Mouse (Mus musculus) T-helper 2 cell (primary cell): ENCODE measurements around the gene Slc25a1.

Source experiments
- in situ Hi-C: fragments of 300-600 bp; cut with MboI, MseI; formaldehyde crosslinking; loops from one replicate; pipeline ENCODE4 v1.15.1; 2025; ENCODE audit warnings: high pct_unique_total_duplicates

The Slc25a1 gene

DNA sequence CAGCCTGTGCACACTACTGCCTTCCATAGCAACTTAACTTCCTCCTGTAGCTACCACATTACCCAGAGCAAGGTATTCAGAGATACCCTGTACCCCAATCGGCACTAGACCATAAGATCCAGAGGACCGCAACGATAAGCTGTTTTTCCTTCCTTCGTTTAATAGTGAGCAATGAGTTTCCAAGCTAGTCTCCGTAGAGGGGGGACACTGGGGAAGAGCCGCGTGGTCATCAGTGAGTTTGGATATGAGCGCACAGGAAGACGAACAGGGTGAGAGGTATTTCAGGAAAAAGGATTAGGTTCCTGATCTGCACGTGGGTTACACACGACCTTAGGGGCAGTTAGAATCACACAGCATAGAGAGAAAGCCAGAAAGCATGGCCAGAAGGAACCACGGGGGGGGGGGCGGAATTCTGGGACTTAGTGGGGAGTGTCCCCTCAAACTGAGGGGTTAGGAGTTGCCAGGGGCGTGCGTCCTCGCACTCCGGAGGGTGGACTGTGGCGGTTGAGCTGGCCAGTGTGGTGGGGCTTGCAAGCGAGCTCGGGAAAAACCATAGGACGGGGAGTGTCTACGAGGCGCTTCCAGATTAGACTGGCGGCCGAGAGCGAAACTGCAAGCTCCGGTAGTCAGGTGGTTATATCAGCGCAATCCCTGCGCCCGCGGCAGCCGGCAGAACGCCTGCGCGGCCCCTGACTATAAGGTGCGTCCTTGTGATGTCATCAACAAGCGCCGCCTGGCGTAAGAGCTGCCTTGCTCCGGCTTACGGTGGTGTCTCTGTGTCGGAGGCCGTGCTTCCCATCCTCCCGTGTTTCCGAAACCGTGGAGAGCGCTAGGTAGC lies 6.5 kb downstream of the Slc25a1 start:
- in situ Hi-C loops = no loop called here

GRCm38 (mm10) chr16:17920586-17920985 lies 7.4 kb downstream of the Slc25a1 start:
- in situ Hi-C loops = no loop called here

DNA sequence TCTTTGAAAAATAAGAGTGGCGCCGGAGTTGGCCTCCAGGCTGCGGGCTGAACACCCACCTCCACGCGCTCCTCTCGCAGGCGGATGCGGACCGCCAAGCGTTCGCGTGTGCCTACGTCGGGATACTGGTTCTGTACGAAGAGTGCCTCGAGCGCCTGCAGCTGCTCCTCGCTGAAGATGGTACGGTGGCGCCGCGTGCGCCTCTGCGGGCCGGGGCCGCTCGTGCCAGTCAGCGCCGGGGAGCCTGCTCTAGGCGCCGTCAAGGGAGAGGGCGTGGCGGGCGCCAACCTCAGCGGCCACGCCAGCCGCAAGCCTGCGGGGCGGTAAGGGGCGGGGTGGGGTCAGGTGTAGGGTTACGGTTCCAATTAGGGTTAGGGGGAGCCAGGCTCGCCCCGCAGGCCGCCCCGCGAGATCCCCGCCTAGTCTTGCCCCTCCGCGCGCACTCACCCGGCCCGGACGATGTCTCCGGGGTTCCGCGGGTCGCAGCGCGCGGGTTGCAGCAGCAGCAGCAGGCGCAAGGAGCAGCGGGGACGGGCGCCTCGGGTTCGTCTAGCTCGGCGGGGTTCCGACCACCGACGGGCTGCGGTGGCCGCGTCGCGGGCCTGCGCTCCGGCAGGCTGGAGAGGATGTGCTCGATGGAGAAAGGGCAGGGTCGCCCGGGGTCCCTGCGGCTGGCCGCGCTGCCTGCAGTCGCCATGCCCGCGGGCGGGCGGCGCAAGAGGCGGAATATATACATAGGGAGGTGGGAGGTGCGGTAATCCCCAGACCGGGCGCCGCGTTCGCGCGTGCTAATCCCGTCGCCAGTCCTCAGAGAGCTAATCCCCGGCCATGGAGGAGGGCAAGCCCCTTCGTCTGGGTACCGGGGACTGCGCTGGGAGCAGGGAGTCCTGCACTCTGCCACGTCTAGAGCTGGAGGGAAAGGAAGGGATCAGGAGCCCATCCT lies 13.4 kb downstream of the Slc25a1 start, which contains the start of gene Gsc2:
Gene Gsc2 (minus strand): TSS at position 753 of the 943 bp plus-strand sequence.
- in situ Hi-C loops = loop anchor here (10.0 kb wide), 1 partner anchor 890 kb away; no protein-coding TSS in a partner anchor

GRCm38 (mm10) chr16:17911052-17911595 lies 16.9 kb downstream of the Slc25a1 start, which contains the start of gene Ess2:
Ess2 (minus strand) TSS chr16:17911348.
- in situ Hi-C loops = loop anchor here (10.0 kb wide), 1 partner anchor 886 kb away; no protein-coding TSS in a partner anchor

DNA sequence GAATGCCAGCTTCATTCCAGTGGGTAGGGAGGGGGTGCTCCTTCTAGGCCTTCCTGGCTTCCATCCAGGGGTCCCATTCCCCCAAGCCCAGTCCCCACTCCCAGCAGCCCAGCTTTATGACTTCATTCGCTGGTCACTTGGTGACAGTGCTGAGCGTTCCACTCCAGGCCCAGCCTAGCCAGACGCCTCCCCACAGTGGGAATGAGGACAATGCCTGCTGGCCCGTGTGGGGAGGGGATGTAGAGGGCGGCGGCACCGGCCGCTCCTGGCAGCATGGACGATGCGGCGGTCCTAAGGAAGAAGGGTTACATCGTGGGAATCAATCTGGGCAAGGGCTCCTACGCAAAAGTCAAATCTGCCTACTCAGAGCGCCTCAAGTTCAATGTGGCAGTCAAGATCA lies 29.6 kb downstream of the Slc25a1 start, which contains the start of the genes Dgcr2 and Tssk2:
Gene Dgcr2 (minus strand): TSS at position 101 of the 400 bp plus-strand sequence.
Gene Tssk2 (plus strand): TSS at position 176 of the 400 bp plus-strand sequence.
- in situ Hi-C loops = no loop called here

DNA sequence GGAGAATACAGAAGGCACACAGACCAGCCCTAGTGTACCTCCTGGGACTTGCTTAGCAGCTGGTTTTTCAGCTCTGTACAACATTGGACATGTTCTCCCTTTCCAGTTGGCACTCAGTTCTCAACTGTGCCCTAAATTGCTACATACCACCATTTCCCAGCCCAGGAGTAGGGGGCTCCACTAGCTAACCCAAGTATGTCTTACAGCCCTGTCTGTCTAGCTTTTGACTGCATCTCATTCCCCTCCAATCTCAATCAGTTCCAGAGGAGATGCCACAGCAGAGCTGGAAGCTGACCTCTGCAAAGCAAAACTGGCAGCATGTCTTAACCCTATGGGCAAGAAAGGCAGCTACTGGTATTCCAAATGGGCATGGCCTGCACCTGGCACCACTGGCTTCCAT lies 31.9 kb downstream of the Slc25a1 start:
- in situ Hi-C loops = no loop called here

DNA sequence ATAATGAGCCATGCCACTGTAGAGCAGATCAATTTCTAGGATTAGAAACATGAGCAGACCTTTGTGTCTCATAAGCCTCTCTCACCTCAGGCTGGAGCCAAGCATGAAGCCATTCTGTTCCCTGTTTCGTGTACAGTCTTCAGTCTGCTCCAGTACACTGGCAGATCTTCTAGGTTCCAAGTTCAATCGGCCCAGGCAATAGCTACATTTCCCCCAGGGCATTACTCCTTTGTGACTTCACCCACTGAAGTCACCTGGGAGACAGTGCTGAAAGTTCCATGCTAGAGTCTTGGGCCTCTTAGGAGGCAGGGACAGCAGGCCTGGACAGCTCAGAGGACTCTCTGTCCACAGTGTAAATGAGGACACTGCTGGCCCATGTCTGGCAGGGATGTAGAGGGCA lies 34.1 kb downstream of the Slc25a1 start, which contains the start of gene Tssk1:
Gene Tssk1 (plus strand): TSS at position 301 of the 400 bp plus-strand sequence.
- in situ Hi-C loops = no loop called here

- in situ Hi-C loops = no loop called here
Observed at GRCm38 (mm10) chr16:17892606-17893005, 35.4 kb downstream of the Slc25a1 start.

GRCm38 (mm10) chr16:17891567-17891959 lies 36.5 kb downstream of the Slc25a1 start, which contains the start of gene Gm20518:
Gm20518 (minus strand) TSS chr16:17891671.
- in situ Hi-C loops = no loop called here

DNA sequence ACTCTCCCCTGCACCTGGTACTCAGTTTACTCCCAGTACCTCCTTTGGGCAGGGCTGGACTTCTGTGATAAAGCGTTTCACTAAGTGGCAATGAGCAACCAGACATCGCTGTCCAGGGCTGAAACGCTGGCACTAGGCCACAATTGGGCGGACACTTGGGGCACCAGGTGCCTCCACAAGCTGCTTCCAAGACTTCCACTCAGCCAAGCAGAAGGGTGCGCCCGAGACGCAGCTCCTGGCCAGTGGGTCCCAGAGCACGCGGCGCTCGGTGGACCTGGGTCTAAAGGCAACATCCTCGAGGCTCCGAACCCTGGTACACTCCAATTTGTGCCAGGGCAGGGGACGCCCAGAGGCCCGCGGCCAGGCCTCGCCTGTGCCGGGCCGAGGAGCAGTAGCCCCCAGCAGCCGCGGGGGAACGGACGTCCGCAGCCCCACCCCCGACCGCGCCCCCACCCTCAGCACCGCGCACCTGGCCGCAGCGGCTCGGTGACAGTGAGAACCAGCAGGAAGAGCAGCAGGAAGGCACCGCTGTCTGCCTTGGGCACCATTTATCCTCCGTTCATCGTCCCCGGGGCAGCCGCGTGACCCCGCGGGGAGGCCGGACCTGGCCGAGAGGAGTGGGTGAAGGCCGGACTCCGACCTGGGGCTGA lies 37.0 kb downstream of the Slc25a1 start:
- in situ Hi-C loops = no loop called here

GRCm38 (mm10) chr16:17890342-17890727 lies 37.7 kb downstream of the Slc25a1 start:
- in situ Hi-C loops = no loop called here

DNA sequence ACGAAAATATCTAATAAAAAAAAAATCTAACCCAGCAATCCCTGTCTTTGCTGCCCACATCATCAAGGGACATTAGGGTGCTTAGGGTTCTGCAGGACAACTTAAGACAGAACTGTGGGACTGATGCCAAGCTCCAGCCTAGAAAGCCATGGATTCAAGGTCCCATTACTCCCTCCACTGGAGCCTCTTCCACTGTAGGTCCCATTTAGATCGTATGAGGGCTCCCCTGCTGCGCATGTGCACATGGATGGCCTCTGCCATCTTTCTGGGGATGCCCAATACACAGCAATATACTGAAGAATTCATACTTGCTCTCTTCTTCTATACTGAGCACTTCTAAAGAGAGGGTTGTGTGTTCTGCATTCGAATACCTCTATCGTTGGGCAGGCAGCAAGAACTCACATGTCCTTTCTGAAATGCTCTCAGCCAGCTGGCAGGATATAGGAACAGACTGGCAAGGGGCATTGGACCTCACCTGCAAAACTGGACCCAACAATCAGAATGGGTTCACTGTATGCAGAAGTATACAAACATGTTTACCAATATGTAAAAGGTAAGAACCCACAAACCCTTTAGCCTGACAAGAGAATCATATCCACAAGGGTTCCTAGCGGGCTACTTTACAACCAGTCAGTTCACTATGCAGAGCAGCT lies 38.2 kb downstream of the Slc25a1 start:
- in situ Hi-C loops = no loop called here

DNA sequence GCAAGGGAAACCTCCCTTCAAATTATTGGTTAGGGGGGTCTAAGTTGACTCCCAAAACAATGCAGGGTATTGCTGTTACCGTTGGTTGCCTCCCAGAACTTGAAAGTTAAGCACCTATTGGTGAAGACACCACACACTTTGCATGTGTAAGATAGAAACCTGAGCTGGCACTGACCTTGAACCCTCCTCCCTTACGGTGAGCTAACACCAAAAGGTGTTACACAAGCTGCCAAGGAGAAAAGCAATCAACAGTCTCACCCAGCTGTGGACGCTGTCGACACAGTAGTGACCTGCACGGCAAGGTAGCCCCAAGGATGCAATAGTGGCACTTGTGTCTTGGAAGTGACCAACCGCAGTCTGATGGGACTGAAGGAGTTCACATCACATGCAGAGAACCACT lies 43.9 kb downstream of the Slc25a1 start:
- in situ Hi-C loops = no loop called here

DNA sequence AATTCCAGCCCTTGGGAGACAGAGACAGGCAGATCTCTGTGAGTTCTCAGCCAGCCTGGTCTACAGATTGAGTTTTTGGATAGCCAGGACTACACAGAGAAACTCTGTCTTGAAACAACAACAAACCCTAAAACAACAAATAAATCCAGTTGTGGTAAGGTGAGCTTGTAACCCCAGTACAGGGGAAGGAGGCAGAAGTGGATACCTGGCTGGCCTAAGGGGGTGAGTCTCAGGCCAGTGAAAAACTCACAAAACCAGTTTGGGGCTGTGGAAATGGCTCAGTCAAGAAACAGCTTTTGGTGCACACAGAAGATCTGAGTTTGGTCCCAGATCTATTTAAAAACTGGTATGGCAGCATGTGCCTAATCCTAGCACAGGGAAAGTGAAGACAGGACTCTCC lies 45.8 kb downstream of the Slc25a1 start:
- in situ Hi-C loops = no loop called here

DNA sequence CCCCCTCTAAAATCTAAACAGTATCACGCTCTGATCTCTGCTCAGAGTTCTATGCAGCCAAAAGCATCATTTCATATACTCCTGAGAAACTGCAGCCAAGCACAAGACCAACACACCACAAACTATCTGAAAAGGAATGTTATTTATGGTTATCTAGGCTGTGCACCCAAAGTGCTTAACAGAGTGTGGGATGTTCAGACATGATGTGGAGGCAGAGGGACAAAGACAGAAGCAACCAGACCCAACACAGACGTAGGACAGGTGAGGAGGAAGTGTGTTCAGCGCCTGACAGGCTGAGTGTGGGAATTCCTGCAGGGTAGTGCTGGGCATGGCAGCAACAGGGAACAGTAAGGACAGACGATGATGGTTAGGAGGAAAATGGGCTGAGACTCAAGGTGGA lies 48.4 kb downstream of the Slc25a1 start:
- in situ Hi-C loops = no loop called here

- in situ Hi-C loops = no loop called here
Observed at GRCm38 (mm10) chr16:17876096-17876495, 51.9 kb downstream of the Slc25a1 start.
